Mouse (Mus musculus) ES-E14 (cell line): ENCODE data around the gene Qrfp.

Source experiments
- CHD2 ChIP-seq: IDR thresholded peaks from 2 replicates; pipeline ENCODE4 v1.6.1; 2014; ENCODE audit warnings: mild to moderate bottlenecking, low read depth, low read length, inconsistent platforms
- MAFK ChIP-seq: IDR thresholded peaks from 2 replicates; pipeline ENCODE4 v1.6.1; 2014; ENCODE audit warnings: mild to moderate bottlenecking, low read depth, low read length, inconsistent platforms; ENCODE audit not compliant: insufficient read depth
- ZC3H11A ChIP-seq: IDR thresholded peaks from 2 replicates; pipeline ENCODE4 v1.6.1; 2012; ENCODE audit warnings: low read depth, mild to moderate bottlenecking, inconsistent platforms, low read length, borderline replicate concordance

DNA sequence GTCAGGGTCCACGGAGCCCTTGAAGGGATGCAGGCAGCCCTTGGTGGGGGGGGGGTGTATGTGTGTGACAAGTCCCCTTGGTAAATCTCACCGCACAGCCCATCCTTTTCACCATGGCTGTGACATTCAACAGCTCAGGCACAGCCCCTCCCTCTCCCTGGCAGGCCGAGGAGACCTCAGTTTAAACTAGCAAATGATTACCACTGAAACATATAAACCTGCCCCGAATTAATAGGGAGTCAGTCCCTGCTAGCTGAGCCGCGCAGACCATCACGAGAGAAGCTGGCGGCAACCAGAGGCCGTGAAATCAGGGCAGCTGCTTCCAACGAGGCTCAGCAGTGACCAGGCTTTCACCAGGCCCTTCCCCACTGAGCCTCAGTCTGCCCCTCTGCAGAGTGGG lies 25.7 kb upstream of the Qrfp start:
- TF ChIP-seq CHD2 = no peak
- no peak for TF ChIP-seq MAFK
- no peak for TF ChIP-seq ZC3H11A
